Mouse (Mus musculus): ENCODE measurements around the gene E130311K13Rik. TPM values are rescaled to one million over a fixed set of nuclear protein-coding genes. Genes with fewer than 3 reads are reported as not detected.

Gene E130311K13Rik
- 1.3 TPM for polyA plus RNA-seq (2012; fragmentation: generic; extraction: Trizol)
- long read RNA-seq, experiment 1, transcript E130311K13Rik-201 (5 exons, 1,640 nt) = major isoform, 10 of 12 reads
- long read RNA-seq, experiment 1, partial matches to known transcripts = 1 of 12 reads
- long read RNA-seq, experiment 1, other reads (novel, unspliced or antisense) = 1 of 12 reads
- long read RNA-seq, experiment 2, transcript E130311K13Rik-201 (5 exons, 1,640 nt) = major isoform, 12 of 16 reads
- long read RNA-seq, experiment 2, partial matches to known transcripts = 0 of 16 reads
- long read RNA-seq, experiment 2, other reads (novel, unspliced or antisense) = 4 of 16 reads

DNA sequence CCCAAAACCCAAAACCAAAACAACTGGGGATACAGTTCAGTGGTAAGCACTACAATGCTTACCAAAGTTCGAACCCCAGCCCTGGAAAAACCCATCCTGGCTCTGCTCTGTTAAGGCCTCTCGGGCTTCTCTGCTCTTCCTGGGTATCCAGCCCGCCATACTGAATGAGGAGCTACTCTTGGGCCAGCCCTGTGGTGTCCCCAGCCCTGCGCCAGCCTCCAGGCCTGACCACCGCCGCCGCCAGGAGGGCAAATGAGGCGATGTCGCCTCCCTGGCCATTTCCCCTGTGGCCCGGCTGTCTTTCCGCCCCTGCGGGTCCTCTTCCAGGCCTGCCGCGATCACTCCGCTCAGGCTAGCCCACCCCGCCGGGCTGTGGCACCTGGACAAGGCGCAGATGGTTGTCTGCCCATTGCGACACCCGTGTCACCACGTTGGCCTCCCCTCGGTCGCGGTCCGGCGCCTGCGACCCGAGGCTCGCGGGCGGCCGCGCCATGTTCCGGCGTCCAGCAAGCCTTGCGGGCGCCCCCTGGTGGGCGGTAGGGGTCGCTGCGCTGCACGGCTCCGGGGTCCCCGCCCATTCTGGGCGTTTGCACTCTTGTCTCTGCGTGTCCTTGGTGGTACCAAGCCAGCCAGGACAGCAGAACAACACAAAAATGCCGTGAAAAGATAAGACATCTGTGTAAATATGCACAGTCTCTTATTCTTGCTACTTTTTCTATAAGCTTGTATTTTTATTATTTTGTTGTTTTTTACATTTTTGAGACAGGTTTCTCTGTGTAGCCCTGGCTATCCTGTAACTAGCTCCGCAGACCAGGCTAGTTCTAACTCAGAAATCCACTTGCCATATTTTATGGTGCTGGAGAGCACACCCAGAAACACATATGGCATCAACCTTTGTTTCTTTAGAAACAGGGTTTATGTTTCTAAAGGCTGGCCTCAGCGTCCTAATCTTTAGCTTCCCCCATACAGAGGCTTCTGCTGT is at the start of gene E130311K13Rik:
Gene E130311K13Rik (minus strand): TSS at position 595 of the 982 bp plus-strand sequence.
- TF ChIP-seq MYOG (IDR thresholded peaks at IDR 0.05; ENCODE audit: control insufficient read depth, extremely low read depth, insufficient read length) = no peak
- TF ChIP-seq MYOD1 (IDR thresholded peaks at IDR 0.05; ENCODE audit: control insufficient read depth, insufficient read length, low read depth) = no peak
- peak; percentile 27 for TF ChIP-seq MAX (IDR thresholded peaks at IDR 0.05)
- peak; percentile 97 for TF ChIP-seq CTCF (IDR thresholded peaks at IDR 0.05; ENCODE audit: control insufficient read depth, insufficient read depth, insufficient read length)
- peak; percentile 38 for TF ChIP-seq CEBPB (IDR thresholded peaks at IDR 0.05; ENCODE audit: low read depth)
- Histone ChIP-seq H3K4me3 (ENCODE audit: insufficient read depth, poor library complexity, severe bottlenecking) (peak within 1 kb of the TSS; percentile 34), H3K36me3 (ENCODE audit: control insufficient read depth, insufficient read depth) (no peaks in the 10 kb centered on the region), H3K79me2 (ENCODE audit: control insufficient read depth, insufficient read depth) (no peaks in the 10 kb centered on the region), H3K79me3 (ENCODE audit: low read depth) (no peaks in the 10 kb centered on the region), H3K27me3 (ENCODE audit: control insufficient read depth, insufficient read depth, insufficient read length) (no peaks in the 10 kb centered on the region), H3ac (ENCODE audit: control insufficient read depth, insufficient read length, low read depth) (peak within 1 kb of the TSS; percentile 78)

DNA sequence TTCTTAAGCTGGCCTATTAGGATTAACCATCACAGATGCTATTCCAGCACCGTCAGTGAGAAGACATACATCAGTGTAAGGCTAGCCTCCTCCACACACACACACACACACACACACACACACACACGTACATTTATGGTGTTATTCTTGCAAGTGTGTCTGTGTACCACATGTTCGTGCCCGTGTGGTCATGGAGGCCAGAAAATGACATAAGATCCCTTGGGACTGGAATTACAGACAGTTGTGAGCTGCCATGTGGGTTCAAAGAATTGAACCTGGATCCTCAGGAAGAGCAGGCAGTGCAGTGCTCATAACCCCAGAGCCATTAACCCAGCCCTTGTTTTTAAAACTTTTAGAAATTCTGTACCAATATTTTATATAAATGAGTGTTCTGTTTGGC is 48.6 kb upstream of the E130311K13Rik start:
- H3K27me3 ChIP-seq (ENCODE audit: control insufficient read depth, insufficient read depth, insufficient read length) = no peaks in the 10 kb centered on the region
- peaks cover 36% of the 10 kb centered on the region for H3K36me3 ChIP-seq (ENCODE audit: control insufficient read depth, insufficient read depth)
- H3K79me3 ChIP-seq (ENCODE audit: low read depth) = peaks cover 59% of the 10 kb centered on the region
- H3K79me2 ChIP-seq (ENCODE audit: control insufficient read depth, insufficient read depth) = peaks cover 68% of the 10 kb centered on the region
- no peak overlapping the region for H3ac ChIP-seq (ENCODE audit: control insufficient read depth, insufficient read length, low read depth)
- TF ChIP-seq MYOD1 (IDR thresholded peaks at IDR 0.05; ENCODE audit: control insufficient read depth, insufficient read length, low read depth) (no peak), MYOG (IDR thresholded peaks at IDR 0.05; ENCODE audit: control insufficient read depth, extremely low read depth, insufficient read length) (no peak), CEBPB (IDR thresholded peaks at IDR 0.05; ENCODE audit: low read depth) (no peak), FOSL1 (IDR thresholded peaks at IDR 0.05; ENCODE audit: insufficient read depth, low read length, poor library complexity, severe bottlenecking) (no peak), CTCF (IDR thresholded peaks at IDR 0.05; ENCODE audit: control insufficient read depth, insufficient read depth, insufficient read length) (no peak), USF1 (IDR thresholded peaks at IDR 0.05; ENCODE audit: low read depth) (no peak), MAX (IDR thresholded peaks at IDR 0.05) (no peak)
- H3K4me3 ChIP-seq (ENCODE audit: insufficient read depth, poor library complexity, severe bottlenecking) = no peak overlapping the region

GRCm38 (mm10) chr3:63975955-63976908 is 47.0 kb upstream of the E130311K13Rik start, which contains the start of gene Gmps:
Gene Gmps (plus strand): TSS chr3:63976106.
- Histone ChIP-seq H3K27me3 (ENCODE audit: control insufficient read depth, insufficient read depth, insufficient read length) (no peaks in the 10 kb centered on the region), H3K36me3 (ENCODE audit: control insufficient read depth, insufficient read depth) (peaks cover 19% of the 10 kb centered on the region), H3ac (ENCODE audit: control insufficient read depth, insufficient read length, low read depth) (peak within 1 kb of the TSS; percentile 99), H3K79me3 (ENCODE audit: low read depth) (peaks cover 51% of the 10 kb centered on the region), H3K79me2 (ENCODE audit: control insufficient read depth, insufficient read depth) (peaks cover 53% of the 10 kb centered on the region), H3K4me3 (ENCODE audit: insufficient read depth, poor library complexity, severe bottlenecking) (peak within 1 kb of the TSS; percentile 86)
- TF ChIP-seq MYOD1 (IDR thresholded peaks at IDR 0.05; ENCODE audit: control insufficient read depth, insufficient read length, low read depth) (no peak), MAX (IDR thresholded peaks at IDR 0.05) (peak; percentile 27), MYOG (IDR thresholded peaks at IDR 0.05; ENCODE audit: control insufficient read depth, extremely low read depth, insufficient read length) (no peak)

DNA sequence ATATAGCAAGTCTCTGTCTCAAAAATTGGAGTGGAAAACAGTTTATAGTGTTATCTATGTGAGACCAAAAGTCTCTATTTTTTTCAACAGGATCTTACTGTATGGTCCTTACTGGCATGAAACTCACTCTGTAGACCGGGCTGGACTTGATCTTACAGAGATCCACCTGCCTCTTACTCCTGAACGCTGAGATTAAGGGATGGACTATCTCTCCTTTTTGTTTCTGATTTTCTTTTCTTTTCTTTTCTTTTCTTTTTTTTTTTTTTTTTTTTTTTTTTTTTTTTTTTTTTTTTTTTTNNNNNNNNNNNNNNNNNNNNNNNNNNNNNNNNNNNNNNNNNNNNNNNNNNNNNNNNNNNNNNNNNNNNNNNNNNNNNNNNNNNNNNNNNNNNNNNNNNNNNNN is 36.7 kb upstream of the E130311K13Rik start:
- no peak overlapping the region for H3K4me3 ChIP-seq (ENCODE audit: insufficient read depth, poor library complexity, severe bottlenecking)
- no peaks in the 10 kb centered on the region for H3K36me3 ChIP-seq (ENCODE audit: control insufficient read depth, insufficient read depth)
- no peak overlapping the region for H3ac ChIP-seq (ENCODE audit: control insufficient read depth, insufficient read length, low read depth)
- H3K79me2 ChIP-seq (ENCODE audit: control insufficient read depth, insufficient read depth) = peaks cover 35% of the 10 kb centered on the region
- no peaks in the 10 kb centered on the region for H3K27me3 ChIP-seq (ENCODE audit: control insufficient read depth, insufficient read depth, insufficient read length)
- peaks cover 23% of the 10 kb centered on the region for H3K79me3 ChIP-seq (ENCODE audit: low read depth)
- TF ChIP-seq MYOD1 (IDR thresholded peaks at IDR 0.05; ENCODE audit: control insufficient read depth, insufficient read length, low read depth) = no peak
- no peak for TF ChIP-seq MAX (IDR thresholded peaks at IDR 0.05)
- TF ChIP-seq USF1 (IDR thresholded peaks at IDR 0.05; ENCODE audit: low read depth) = no peak

DNA sequence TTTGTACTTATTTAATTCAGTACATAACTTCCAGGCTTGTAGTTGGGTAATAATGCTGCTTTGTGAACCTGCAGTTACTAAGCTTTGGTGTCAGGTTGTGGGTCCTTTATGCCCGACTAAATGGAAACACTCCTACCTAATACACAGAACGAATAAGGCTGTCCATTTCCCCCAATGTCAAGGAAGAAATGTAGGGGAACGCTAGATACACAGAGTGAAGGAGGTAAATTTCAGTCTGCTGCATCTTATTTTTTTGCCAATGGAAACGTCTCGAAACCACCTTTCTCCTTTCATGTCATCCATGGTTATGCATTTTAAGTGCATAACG is 35.6 kb upstream of the E130311K13Rik start:
- H3K4me3 ChIP-seq (ENCODE audit: insufficient read depth, poor library complexity, severe bottlenecking) = no peak overlapping the region
- H3K27me3 ChIP-seq (ENCODE audit: control insufficient read depth, insufficient read depth, insufficient read length) = no peaks in the 10 kb centered on the region
- H3K79me2 ChIP-seq (ENCODE audit: control insufficient read depth, insufficient read depth) = peaks cover 45% of the 10 kb centered on the region
- TF ChIP-seq MYOG (IDR thresholded peaks at IDR 0.05; ENCODE audit: control insufficient read depth, extremely low read depth, insufficient read length) = no peak
- TF ChIP-seq MYOD1 (IDR thresholded peaks at IDR 0.05; ENCODE audit: control insufficient read depth, insufficient read length, low read depth) = no peak
- TF ChIP-seq FOSL1 (IDR thresholded peaks at IDR 0.05; ENCODE audit: insufficient read depth, low read length, poor library complexity, severe bottlenecking) = no peak
- TF ChIP-seq USF1 (IDR thresholded peaks at IDR 0.05; ENCODE audit: low read depth) = no peak
- TF ChIP-seq MAX (IDR thresholded peaks at IDR 0.05) = no peak
- no peak for TF ChIP-seq CEBPB (IDR thresholded peaks at IDR 0.05; ENCODE audit: low read depth)
- no peak for TF ChIP-seq CTCF (IDR thresholded peaks at IDR 0.05; ENCODE audit: control insufficient read depth, insufficient read depth, insufficient read length)
- H3K36me3 ChIP-seq (ENCODE audit: control insufficient read depth, insufficient read depth) = no peaks in the 10 kb centered on the region
- H3ac ChIP-seq (ENCODE audit: control insufficient read depth, insufficient read length, low read depth) = no peak overlapping the region
- H3K79me3 ChIP-seq (ENCODE audit: low read depth) = peaks cover 26% of the 10 kb centered on the region

Measured in C2C12 (cell line).